Mouse (Mus musculus): ENCODE data around the gene Cep19. TPM values are rescaled to one million over a fixed set of nuclear protein-coding genes. Genes with fewer than 3 reads are reported as not detected.

Gene Cep19
- polyA plus RNA-seq, 3 experiments from 2014 or later: 32.4 to 45.8 (median 43.7) TPM

- peak; percentile 91 for ATAC-seq
These were observed 7.9 kb downstream of the Cep19 start for GRCm38 (mm10) chr16:32107342-32108045.

- peak; percentile 32 for ATAC-seq
These were observed 8.6 kb downstream of the Cep19 start for GRCm38 (mm10) chr16:32108170-32108569.

GRCm38 (mm10) chr16:32108578-32108977, 9.0 kb downstream of the Cep19 start:
- no peak for ATAC-seq

- ATAC-seq: no peak
These were observed 11.5 kb downstream of the Cep19 start for GRCm38 (mm10) chr16:32110951-32111699.

- peak; percentile 92 for ATAC-seq
These were observed 14.1 kb downstream of the Cep19 start for GRCm38 (mm10) chr16:32113541-32114218.

- ATAC-seq: no peak
These were observed 14.8 kb downstream of the Cep19 start for GRCm38 (mm10) chr16:32114406-32114805.

- no peak for ATAC-seq
These were observed 15.5 kb downstream of the Cep19 start for GRCm38 (mm10) chr16:32114968-32115695.

- no peak for ATAC-seq
These were observed 16.2 kb downstream of the Cep19 start for GRCm38 (mm10) chr16:32115781-32116180.

- no peak for ATAC-seq
These were observed 16.6 kb downstream of the Cep19 start for GRCm38 (mm10) chr16:32116186-32116585.

- ATAC-seq: no peak
These were observed 20.9 kb downstream of the Cep19 start for GRCm38 (mm10) chr16:32120454-32120853.

GRCm38 (mm10) chr16:32124020-32124419, 24.4 kb downstream of the Cep19 start:
- no peak for ATAC-seq

- ATAC-seq: no peak
These were observed 25.1 kb downstream of the Cep19 start for GRCm38 (mm10) chr16:32124444-32125335.

- ATAC-seq: no peak
These were observed 25.8 kb downstream of the Cep19 start for GRCm38 (mm10) chr16:32125364-32125763.

GRCm38 (mm10) chr16:32127046-32127445, 27.4 kb downstream of the Cep19 start:
- ATAC-seq: no peak

GRCm38 (mm10) chr16:32129449-32130189, 30.0 kb downstream of the Cep19 start:
- ATAC-seq: peak; percentile 49

GRCm38 (mm10) chr16:32130190-32130826, 30.7 kb downstream of the Cep19 start:
- peak; percentile 92 for ATAC-seq

GRCm38 (mm10) chr16:32133148-32133547, 33.5 kb downstream of the Cep19 start:
- no peak for ATAC-seq

GRCm38 (mm10) chr16:32135842-32136357, 36.3 kb downstream of the Cep19 start:
- ATAC-seq: no peak

- no peak for ATAC-seq
These were observed 39.4 kb downstream of the Cep19 start for GRCm38 (mm10) chr16:32138954-32139353.

- ATAC-seq: no peak
These were observed 44.2 kb downstream of the Cep19 start for GRCm38 (mm10) chr16:32143766-32144165.

All from inflammation-experienced regulatory T-cells, adult 6 months (primary cell).